12 mouse cellular contexts compared by ENCODE assay signal in genomic region chr11:65367825-65368224, GRCm38 (mm10).
DNase-seq lines count a peak whose midpoint lies in the region.
"Had no signal": no experiment of that assay in that cellular context is flagged by ENCODE, and none has a peak within 500 bp of the region (broad histone marks: within the 10 kb centered on the region; RNA-seq: fewer than 3 reads in every experiment).

No protein-coding gene starts in this region.

- DNase-seq in adrenal gland, postnatal 14 days: peak; percentile 50
- no peak for DNase-seq in adrenal gland, adult 18-20 months (ENCODE audit: low spot score in 2 of 2)
- peak; percentile 64 for DNase-seq in urinary bladder, postnatal 14 days (ENCODE audit: low spot score)
- no peak for DNase-seq in urinary bladder, adult 2 months (ENCODE audit: low spot score)
- DNase-seq in heart, postnatal 4 days: peak; percentile 17
- DNase-seq in testis, postnatal 14 days (ENCODE audit: low spot score): peak; percentile 47
- no peak for DNase-seq in layer of hippocampus, adult 18-20 months (ENCODE audit: low spot score in 2 of 2)
- no peak for DNase-seq in spleen, postnatal 36 days (ENCODE audit: low spot score in 2 of 2)
- DNase-seq: cerebellum, postnatal 36 days; gastrocnemius, postnatal 36 days; midbrain, embryonic 14.5 days; thymus, adult 18-20 months had no signal

Comparison
In these comparisons a context has a peak if more than half of its experiments do, and no peak if none do; other contexts are left out.
1. DNase-seq: peak in adrenal gland, postnatal 14 days (single experiment), urinary bladder, postnatal 14 days (single experiment), heart, postnatal 4 days (single experiment) and testis, postnatal 14 days (single experiment); none in adrenal gland, adult 18-20 months (0 of 2), urinary bladder, adult 2 months (single experiment), layer of hippocampus, adult 18-20 months (0 of 2) and spleen, postnatal 36 days (0 of 2).